8 mouse cellular contexts compared by ENCODE assay signal in genomic region chr16:85171976-85172570, GRCm38 (mm10). TPM values are rescaled to one million over a fixed set of nuclear protein-coding genes. Genes with fewer than 3 reads are reported as not detected.
DNase-seq lines count a peak whose midpoint lies in the region; ATAC-seq lines count a peak whose summit lies in the region.

No protein-coding gene starts in this region.

- H3K27me3 ChIP-seq in neural tube, embryonic 11.5 days (ENCODE audit: control insufficient read depth, insufficient read depth, low read length), result no peaks in the 10 kb centered on the region
- no peaks in the 10 kb centered on the region for H3K27me3 ChIP-seq in heart, embryonic 15.5 days
- no peaks in the 10 kb centered on the region for H3K27me3 ChIP-seq in lung, embryonic 15.5 days

- peak overlapping the region; percentile 95 for H3K9ac ChIP-seq in neural tube, embryonic 11.5 days (ENCODE audit: low read length)
- H3K9ac ChIP-seq in heart, embryonic 15.5 days, result peak overlapping the region; percentile 97
- peak overlapping the region; percentile 92 for H3K9ac ChIP-seq in lung, embryonic 15.5 days

- peak; percentile 56 for ATAC-seq in neural tube, embryonic 11.5 days (ENCODE audit: insufficient read depth, low FRiP score, low TSS enrichment)
- ATAC-seq in heart, embryonic 15.5 days (replicated peaks; ENCODE audit: insufficient number of reproducible peaks, insufficient read depth, low FRiP score, low read depth), result peak; percentile 43; the same call in 1 of the 2 replicates
- peak; percentile 58; the same call in 1 of the 2 replicates for ATAC-seq in lung, embryonic 15.5 days (ENCODE audit: borderline replicate concordance, extremely low read depth, low FRiP score, low TSS enrichment)
- ATAC-seq in erythroid progenitor cell, adult 5-6 weeks (replicated peaks; ENCODE audit: low FRiP score, poor library complexity, severe bottlenecking), result no peak

- H3K4me2 ChIP-seq in neural tube, embryonic 11.5 days (ENCODE audit: low read depth), result peak overlapping the region; percentile 58
- H3K4me2 ChIP-seq in heart, embryonic 15.5 days, result peak overlapping the region; percentile 79
- H3K4me2 ChIP-seq in lung, embryonic 15.5 days, result peak overlapping the region; percentile 75

- H3K36me3 ChIP-seq in neural tube, embryonic 11.5 days (ENCODE audit: control insufficient read depth, insufficient read depth, low read length), result no peaks in the 10 kb centered on the region; the same call in 1 of the 2 replicates
- H3K36me3 ChIP-seq in heart, embryonic 15.5 days, result no peaks in the 10 kb centered on the region
- 0 out of 2 replicates have a peak, but pooled peaks cover 3% of the 10 kb centered on the region for H3K36me3 ChIP-seq in lung, embryonic 15.5 days

- H3K4me3 ChIP-seq in neural tube, embryonic 11.5 days (ENCODE audit: low read depth, low read length), result peak overlapping the region; percentile 94
- H3K4me3 ChIP-seq in heart, embryonic 15.5 days, result peak overlapping the region; percentile 99
- peak overlapping the region; percentile 72 for H3K4me3 ChIP-seq in lung, embryonic 15.5 days

- H3K4me1 ChIP-seq in neural tube, embryonic 11.5 days (ENCODE audit: control insufficient read depth, insufficient read depth, low read length), result peaks cover 8% of the 10 kb centered on the region; the same call in 1 of the 2 replicates
- peaks cover 37% of the 10 kb centered on the region for H3K4me1 ChIP-seq in heart, embryonic 15.5 days (replicated peaks)
- peaks cover 43% of the 10 kb centered on the region for H3K4me1 ChIP-seq in lung, embryonic 15.5 days

- no peaks in the 10 kb centered on the region for H3K9me3 ChIP-seq in neural tube, embryonic 11.5 days (ENCODE audit: control insufficient read depth, low read length)
- no peaks in the 10 kb centered on the region for H3K9me3 ChIP-seq in heart, embryonic 15.5 days (replicated peaks)
- no peaks in the 10 kb centered on the region for H3K9me3 ChIP-seq in lung, embryonic 15.5 days

- under 1% methylated on average over 10 of the region's 10 CpGs for WGBS in neural tube, embryonic 11.5 days
- WGBS in heart, embryonic 15.5 days, result 4% methylated on average over 10 of the region's 10 CpGs
- WGBS in lung, embryonic 15.5 days, result 0% methylated on average over 10 of the region's 10 CpGs

- DNase-seq in neural tube, embryonic 11.5 days (ENCODE audit: low spot score), result peak; percentile 69
- no peak for DNase-seq in neural tube, embryonic 10.5 days (ENCODE audit: extremely low spot score, low spot score)
- DNase-seq in embryo, embryonic 11.5 days (ENCODE audit: low read depth, low spot score), result peak; percentile 39
- DNase-seq in kidney, postnatal 4 days, result peak; percentile 60 to 76
- peak; percentile 74 for DNase-seq in right cerebral cortex, adult 18-20 months

- H3K27ac ChIP-seq in neural tube, embryonic 11.5 days (ENCODE audit: low read depth, low read length), result peak overlapping the region; percentile 85
- peak overlapping the region; percentile 93 for H3K27ac ChIP-seq in heart, embryonic 15.5 days
- H3K27ac ChIP-seq in lung, embryonic 15.5 days, result peak overlapping the region; percentile 90

RNA-seq across cellular contexts. Expression of gene App, which starts 1.5 kb away (rescaled TPM):
- 197 and 210 TPM in 2 replicates for polyA plus RNA-seq in neural tube, embryonic 11.5 days (2014; fragmentation: Nextera tagmentation; extraction: Ambion mirVana)
- 169 and 183 TPM in 2 replicates for polyA plus RNA-seq in heart, embryonic 15.5 days (2015; fragmentation: Nextera tagmentation; extraction: Ambion mirVana)
- 261 and 264 TPM in 2 replicates for polyA plus RNA-seq in lung, embryonic 15.5 days (2015; fragmentation: Nextera tagmentation; extraction: Ambion mirVana)
- total RNA-seq in erythroid progenitor cell, adult 5-6 weeks (2015; ENCODE audit: low replicate concordance), result 25.6 and 28.8 TPM in 2 replicates
- total RNA-seq in erythroid progenitor cell, adult 5-6 weeks (2017; ENCODE audit: low replicate concordance), result 14.3 and 17.8 TPM in 2 replicates
